Mouse (Mus musculus): ENCODE data around the gene Adra1b. TPM values are rescaled to one million over a fixed set of nuclear protein-coding genes. Genes with fewer than 3 reads are reported as not detected.

Gene Adra1b
- polyA plus RNA-seq, 1 experiment from 2014 or later, result 3.7 TPM

GRCm38 (mm10) chr11:43899696-43900095 is 1.3 kb downstream of the Adra1b start:
- POLR2A ChIA-PET, result no interaction called here
- CTCF ChIA-PET, result interaction anchor here (1.0 to 1.5 kb wide), 3 partner anchors 13 to 24 kb away, joined by 3 read pairs; no protein-coding TSS in a partner anchor

GRCm38 (mm10) chr11:43895323-43895722 is 5.7 kb downstream of the Adra1b start:
- no peaks in the 10 kb centered on the region for H3K27me3 ChIP-seq
- POLR2A ChIA-PET, result no interaction called here
- CTCF ChIA-PET, result interaction anchor here (1.1 kb wide), 1 partner anchor 10 kb away, joined by 4 read pairs; no protein-coding TSS in a partner anchor
- no peak for TF ChIP-seq CTCF (IDR thresholded peaks at IDR 0.05)
- in situ Hi-C loops (cut with MboI; ENCODE audit: low pct_unique_long_range_greater_than_20kb), result no loop called here
- ATAC-seq (no peak), DNase-seq (ENCODE audit: low read depth, low spot score) (no peak)

More at GRCm38 (mm10) chr11:43899696-43900095, 1.3 kb downstream of the Adra1b start:
- H3K27me3 ChIP-seq, result no peaks in the 10 kb centered on the region
- TF ChIP-seq CTCF (IDR thresholded peaks at IDR 0.05), result no peak
- in situ Hi-C loops (cut with MboI; ENCODE audit: low pct_unique_long_range_greater_than_20kb), result no loop called here
- ATAC-seq (no peak), DNase-seq (ENCODE audit: low read depth, low spot score) (no peak)

GRCm38 (mm10) chr11:43892546-43892945 is 8.5 kb downstream of the Adra1b start:
- in situ Hi-C loops (cut with MboI; ENCODE audit: low pct_unique_long_range_greater_than_20kb), result no loop called here
- H3K27me3 ChIP-seq, result no peaks in the 10 kb centered on the region
- TF ChIP-seq CTCF (IDR thresholded peaks at IDR 0.05), result no peak
- ATAC-seq (no peak), DNase-seq (ENCODE audit: low read depth, low spot score) (no peak)
- CTCF ChIA-PET, result no interaction called here
- POLR2A ChIA-PET, result no interaction called here

- TF ChIP-seq CTCF (IDR thresholded peaks at IDR 0.05), result no peak
- H3K27me3 ChIP-seq, result no peaks in the 10 kb centered on the region
- in situ Hi-C loops (cut with MboI; ENCODE audit: low pct_unique_long_range_greater_than_20kb), result no loop called here
- DNase-seq (ENCODE audit: low read depth, low spot score) (no peak), ATAC-seq (no peak)
- CTCF ChIA-PET, result no interaction called here
- POLR2A ChIA-PET, result interaction anchor here (1.2 kb wide), 1 partner anchor 28 kb away, joined by 3 read pairs; no protein-coding TSS in a partner anchor
These were observed 9.6 kb downstream of the Adra1b start for GRCm38 (mm10) chr11:43891457-43891856.

- no peak for ATAC-seq
- TF ChIP-seq CTCF (IDR thresholded peaks at IDR 0.05), result no peak
- in situ Hi-C loops (cut with MboI; ENCODE audit: low pct_unique_long_range_greater_than_20kb), result no loop called here
These were observed 11.6 kb downstream of the Adra1b start for GRCm38 (mm10) chr11:43889208-43889915.

GRCm38 (mm10) chr11:43888736-43889135 is 12.3 kb downstream of the Adra1b start:
- no peaks in the 10 kb centered on the region for H3K27me3 ChIP-seq
- ATAC-seq (no peak), DNase-seq (ENCODE audit: low read depth, low spot score) (no peak)
- CTCF ChIA-PET, result interaction anchor here (1.0 kb wide), 1 partner anchor 32 kb away, joined by 3 read pairs; no protein-coding TSS in a partner anchor
- POLR2A ChIA-PET, result no interaction called here
- in situ Hi-C loops (cut with MboI; ENCODE audit: low pct_unique_long_range_greater_than_20kb), result no loop called here
- no peak for TF ChIP-seq CTCF (IDR thresholded peaks at IDR 0.05)

More at GRCm38 (mm10) chr11:43889208-43889915, 11.6 kb downstream of the Adra1b start:
- ChIA-PET CTCF (interaction anchor here (1.0 kb wide), 1 partner anchor 31 kb away, joined by 3 read pairs; no protein-coding TSS in a partner anchor), POLR2A (no interaction called here)
- DNase-seq (ENCODE audit: low read depth, low spot score), result no peak
- H3K27me3 ChIP-seq, result no peaks in the 10 kb centered on the region

- ChIA-PET POLR2A (no interaction called here), CTCF (interaction anchor here (1.9 kb wide), 1 partner anchor 13 kb away, joined by 6 read pairs; the partner anchor contains the start of gene Adra1b)
- ATAC-seq, result no peak
- in situ Hi-C loops (cut with MboI; ENCODE audit: low pct_unique_long_range_greater_than_20kb), result no loop called here
- no peaks in the 10 kb centered on the region for H3K27me3 ChIP-seq
- no peak for TF ChIP-seq CTCF (IDR thresholded peaks at IDR 0.05)
- DNase-seq (ENCODE audit: low read depth, low spot score), result no peak
These were observed 13.4 kb downstream of the Adra1b start for GRCm38 (mm10) chr11:43887597-43887996.

- no peak for TF ChIP-seq CTCF (IDR thresholded peaks at IDR 0.05)
- H3K27me3 ChIP-seq, result no peaks in the 10 kb centered on the region
- ChIA-PET POLR2A (no interaction called here), CTCF (interaction anchor here (1.3 kb wide), 1 partner anchor 12 kb away, joined by 3 read pairs; no protein-coding TSS in a partner anchor)
- in situ Hi-C loops (cut with MboI; ENCODE audit: low pct_unique_long_range_greater_than_20kb), result no loop called here
- ATAC-seq (peak; percentile 85), DNase-seq (ENCODE audit: low read depth, low spot score) (peak; percentile 25)
These were observed 16.5 kb downstream of the Adra1b start for GRCm38 (mm10) chr11:43884521-43884920.

GRCm38 (mm10) chr11:43883641-43884181 is 17.3 kb downstream of the Adra1b start:
- DNase-seq (ENCODE audit: low read depth, low spot score) (no peak), ATAC-seq (no peak)
- POLR2A ChIA-PET, result no interaction called here
- no peak for TF ChIP-seq CTCF (IDR thresholded peaks at IDR 0.05)
- in situ Hi-C loops (cut with MboI; ENCODE audit: low pct_unique_long_range_greater_than_20kb), result no loop called here
- H3K27me3 ChIP-seq, result no peaks in the 10 kb centered on the region
- CTCF ChIA-PET, result no interaction called here

GRCm38 (mm10) chr11:43877211-43877610 is 23.8 kb downstream of the Adra1b start:
- no peak for TF ChIP-seq CTCF (IDR thresholded peaks at IDR 0.05)
- DNase-seq (ENCODE audit: low read depth, low spot score) (no peak), ATAC-seq (no peak)
- no peaks in the 10 kb centered on the region for H3K27me3 ChIP-seq
- in situ Hi-C loops (cut with MboI; ENCODE audit: low pct_unique_long_range_greater_than_20kb), result no loop called here
- ChIA-PET CTCF (interaction anchor here (1.2 kb wide), 1 partner anchor 45 kb away, joined by 4 read pairs; no protein-coding TSS in a partner anchor), POLR2A (interaction anchor here (1.0 kb wide), 1 partner anchor 9 kb away, joined by 4 read pairs; no protein-coding TSS in a partner anchor)

- CTCF ChIA-PET, result no interaction called here
- in situ Hi-C loops (cut with MboI; ENCODE audit: low pct_unique_long_range_greater_than_20kb), result no loop called here
- POLR2A ChIA-PET, result interaction anchor here (0.7 to 0.9 kb wide), 2 partner anchors 9 to 535 kb away, joined by 3 to 4 read pairs; no protein-coding TSS in a partner anchor
- ATAC-seq (no peak), DNase-seq (ENCODE audit: low read depth, low spot score) (no peak)
- H3K27me3 ChIP-seq, result no peaks in the 10 kb centered on the region
- no peak for TF ChIP-seq CTCF (IDR thresholded peaks at IDR 0.05)
These were observed 33.2 kb downstream of the Adra1b start for GRCm38 (mm10) chr11:43867721-43868281.

All from Patski (cell line).